Mouse (Mus musculus) R1 (cell line): Measurements from ENCODE around the gene Xrra1.
"Not testable (repeated sequence)": the region's sequence is repeated elsewhere in the genome, so short reads cannot be mapped to it uniquely, and the experiment has no call there.

Experiments used
- DNase-seq: peaks from one replicate; pipeline ENCODE4 v3.0.0-alpha.2; 2018; ENCODE audit warnings: low read depth, low spot score

Xrra1 gene

DNA sequence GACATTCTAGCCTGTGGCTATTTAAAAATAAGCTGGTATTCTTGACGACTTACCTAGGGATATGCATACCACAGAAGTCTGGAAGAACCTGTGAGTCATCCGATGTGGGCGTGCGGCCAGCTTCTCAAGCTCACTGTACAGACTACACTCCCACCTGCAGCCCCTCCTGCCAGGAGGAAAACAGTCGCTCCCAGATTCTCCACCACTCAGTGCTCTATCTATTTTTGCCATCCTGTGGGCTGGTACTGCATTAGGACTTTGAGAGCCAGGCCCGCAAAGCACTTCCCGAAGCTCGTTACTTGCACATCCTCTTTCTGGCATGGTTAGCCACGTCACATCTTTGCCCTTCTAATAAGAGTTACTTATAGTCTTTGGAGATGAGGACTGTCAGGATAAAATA lies 88.4 kb downstream of the Xrra1 start:
- no peak for DNase-seq

DNA sequence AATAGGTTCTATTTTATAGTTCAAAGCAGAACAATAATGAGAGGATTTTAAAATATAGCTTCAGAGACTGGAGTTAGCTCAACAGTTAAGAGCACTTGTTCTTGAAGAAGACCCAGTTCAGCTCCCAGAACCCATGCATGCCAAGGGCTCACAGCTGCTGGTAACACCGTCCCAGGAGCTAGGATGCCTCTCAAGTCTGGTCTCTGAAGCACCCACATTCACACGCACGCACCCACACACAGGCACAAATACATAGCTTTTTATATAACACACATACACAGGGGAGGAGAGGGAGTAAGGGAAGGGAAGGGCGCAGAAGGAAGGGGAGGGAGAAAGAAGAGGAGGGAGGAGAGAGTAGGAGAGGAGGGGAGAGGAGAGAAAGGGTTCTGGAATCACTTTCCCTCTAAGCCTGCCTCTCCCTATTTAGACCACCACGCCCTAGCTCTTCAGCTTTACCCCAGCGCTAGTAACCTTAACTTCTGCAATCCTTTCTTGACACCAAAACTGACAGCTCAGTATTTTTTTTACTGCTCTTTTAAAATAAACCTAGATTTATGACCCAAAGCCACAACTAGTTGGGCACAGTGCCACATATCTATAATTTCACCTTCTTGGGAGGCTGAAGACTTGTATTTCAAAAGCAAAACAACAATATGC lies 94.7 kb downstream of the Xrra1 start:
- no peak for DNase-seq

GRCm38 (mm10) chr7:99954212-99954611 lies 95.3 kb downstream of the Xrra1 start:
- DNase-seq, result no peak

DNA sequence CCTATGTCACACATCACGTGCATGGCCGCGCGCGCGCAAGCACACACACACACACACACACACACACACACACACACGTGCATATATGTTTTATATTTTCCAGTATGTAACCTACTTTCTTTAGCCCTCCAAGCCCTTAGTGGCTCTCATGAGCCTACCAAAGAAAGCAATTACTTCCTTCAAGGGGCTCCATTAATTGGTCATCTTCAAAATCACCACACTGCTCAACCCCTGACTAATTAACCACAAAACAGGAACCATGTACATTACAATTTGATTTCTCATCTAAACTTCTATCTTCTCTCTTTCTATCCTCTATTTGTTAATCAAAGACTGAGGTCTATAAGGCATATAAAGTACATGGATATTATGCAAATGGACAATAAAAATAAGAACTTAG lies 97.2 kb downstream of the Xrra1 start:
- DNase-seq, result no peak

- no peak for DNase-seq
Observed at GRCm38 (mm10) chr7:99957226-99957965, 98.5 kb downstream of the Xrra1 start.

DNA sequence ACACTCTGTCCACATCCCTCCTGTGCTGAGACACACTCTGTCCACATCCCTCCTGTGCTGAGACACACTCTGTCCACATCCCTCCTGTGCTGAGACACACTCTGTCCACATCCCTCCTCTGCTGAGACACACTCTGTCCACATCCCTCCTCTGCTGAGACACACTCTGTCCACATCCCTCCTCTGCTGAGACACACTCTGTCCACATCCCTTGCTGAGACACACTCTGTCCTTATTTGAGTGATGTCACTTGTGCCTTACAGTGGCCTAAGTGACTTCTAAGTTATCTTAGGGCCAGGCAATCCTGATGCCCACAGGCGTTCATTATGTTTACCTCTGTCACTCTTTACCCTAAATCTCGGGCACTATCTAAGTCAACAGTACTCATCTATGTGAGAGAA lies 101.7 kb downstream of the Xrra1 start:
- DNase-seq, result not testable (repeated sequence)

DNA sequence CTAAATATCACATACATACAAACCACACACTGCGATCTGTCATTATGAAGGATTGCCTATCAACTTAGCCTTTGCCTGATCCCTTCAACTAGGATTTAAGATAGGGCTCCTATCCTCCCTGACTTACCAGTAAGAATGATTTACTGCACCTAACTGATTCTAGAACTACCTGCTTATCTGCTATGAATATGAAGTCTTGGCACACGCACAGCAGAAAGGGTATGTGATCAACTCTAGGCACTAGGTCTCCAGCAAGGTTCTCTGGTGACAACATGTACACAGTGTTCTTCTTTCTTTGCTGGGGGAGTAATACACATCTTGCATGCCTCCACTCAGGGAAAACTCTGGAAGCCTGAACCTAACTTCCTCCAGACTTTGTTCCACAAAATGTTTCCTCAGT lies 102.6 kb downstream of the Xrra1 start:
- DNase-seq, result no peak

DNA sequence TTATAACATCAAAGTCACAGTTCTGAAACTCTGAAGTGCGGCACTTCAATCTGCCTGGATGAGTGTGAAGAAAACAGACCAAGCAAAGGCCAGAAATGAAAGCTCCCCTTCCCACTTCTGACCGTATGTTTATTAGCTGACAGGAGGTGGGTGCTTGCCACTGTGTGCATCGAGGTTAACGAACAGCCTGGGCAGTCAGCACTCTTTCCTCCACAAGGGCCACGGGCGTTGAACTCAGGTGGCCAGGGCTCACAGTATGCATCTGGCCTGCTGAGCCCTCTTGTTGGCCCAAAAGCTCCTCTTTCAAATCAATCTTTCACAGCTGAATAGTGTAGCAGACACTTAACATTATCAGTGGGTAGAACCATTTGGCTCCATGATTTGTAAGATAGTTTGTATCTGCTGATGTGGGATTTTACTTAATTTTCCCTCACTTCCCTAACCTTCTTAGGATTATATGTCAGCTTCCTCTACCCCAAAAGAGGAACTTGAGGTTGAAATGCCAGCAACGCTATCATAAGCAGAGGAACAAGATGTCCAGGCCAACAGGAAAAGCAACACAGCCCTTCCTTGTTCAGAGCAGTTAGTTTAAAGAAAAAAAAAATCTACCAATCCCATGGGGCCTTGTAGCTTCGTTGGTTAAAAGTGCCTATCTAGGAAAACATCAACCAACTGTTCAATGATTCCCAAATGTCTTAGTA lies 103.8 kb downstream of the Xrra1 start:
- no peak for DNase-seq

DNA sequence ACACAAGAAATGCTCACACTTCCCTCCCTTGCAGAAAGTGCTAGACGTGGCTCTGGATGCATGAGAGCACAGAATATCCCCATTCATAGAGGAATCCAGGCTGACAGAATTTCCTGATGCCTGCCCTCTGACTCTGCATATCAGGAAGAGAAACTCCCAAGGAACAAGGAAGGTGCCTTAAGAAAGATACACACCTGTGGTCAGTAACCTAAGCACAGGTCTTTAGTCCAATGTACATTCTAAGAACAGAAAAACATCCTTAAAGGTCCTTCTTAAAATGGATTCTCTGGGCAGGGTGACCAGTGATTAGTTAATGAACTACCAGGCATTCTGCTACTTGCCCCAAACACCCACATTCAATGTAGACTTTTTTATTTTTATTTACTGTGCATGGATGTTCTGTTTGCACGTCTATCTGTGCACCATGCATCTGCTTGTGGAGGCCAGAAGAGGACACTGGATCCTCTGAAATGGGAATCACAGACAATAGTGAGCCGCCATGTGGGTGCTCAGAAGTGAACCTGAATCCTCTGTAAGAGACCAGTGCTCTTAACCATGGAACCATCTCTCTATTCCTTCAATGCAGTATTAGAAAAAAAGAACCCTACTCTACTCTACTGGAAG lies 104.4 kb downstream of the Xrra1 start:
- no peak for DNase-seq

DNA sequence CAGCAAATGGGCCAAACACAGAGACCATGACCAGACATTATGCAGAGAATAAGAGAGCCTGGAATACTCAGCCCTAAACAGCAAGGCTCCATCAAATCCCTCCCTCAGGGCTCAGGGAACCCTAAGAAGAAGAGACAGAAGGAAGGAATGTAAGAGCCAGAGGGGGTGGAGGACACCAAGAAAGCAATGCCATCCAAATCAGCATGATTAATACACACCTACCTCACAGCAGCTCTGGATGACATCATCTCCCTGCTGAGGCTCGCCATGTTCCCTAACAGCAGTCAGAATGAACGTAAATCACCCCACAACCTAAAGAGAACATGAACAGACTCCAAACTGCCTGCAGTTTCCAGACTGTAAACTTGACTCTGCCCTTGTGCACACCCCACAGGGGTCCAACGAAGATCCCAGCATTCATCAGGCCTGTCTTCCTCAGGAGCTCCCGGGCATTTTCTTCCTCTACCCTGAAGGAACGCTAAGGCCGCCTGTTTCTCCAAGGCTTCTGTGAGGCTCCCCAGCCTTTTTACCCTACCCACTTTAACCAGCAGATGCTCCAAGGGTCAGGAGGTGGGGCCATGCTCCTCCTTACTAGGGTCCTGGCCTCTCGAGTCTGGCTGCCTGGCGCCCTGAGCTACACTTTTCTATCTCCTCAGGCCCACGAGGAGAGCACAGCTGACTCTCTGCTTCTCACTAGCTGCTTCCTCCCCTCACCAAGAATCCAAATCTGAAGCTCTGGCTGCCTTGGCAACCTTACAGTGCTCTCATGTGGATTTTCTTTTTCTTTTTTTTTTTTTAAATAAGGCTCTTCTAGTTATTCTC lies 106.3 kb downstream of the Xrra1 start:
- peak; percentile 34 for DNase-seq

DNA sequence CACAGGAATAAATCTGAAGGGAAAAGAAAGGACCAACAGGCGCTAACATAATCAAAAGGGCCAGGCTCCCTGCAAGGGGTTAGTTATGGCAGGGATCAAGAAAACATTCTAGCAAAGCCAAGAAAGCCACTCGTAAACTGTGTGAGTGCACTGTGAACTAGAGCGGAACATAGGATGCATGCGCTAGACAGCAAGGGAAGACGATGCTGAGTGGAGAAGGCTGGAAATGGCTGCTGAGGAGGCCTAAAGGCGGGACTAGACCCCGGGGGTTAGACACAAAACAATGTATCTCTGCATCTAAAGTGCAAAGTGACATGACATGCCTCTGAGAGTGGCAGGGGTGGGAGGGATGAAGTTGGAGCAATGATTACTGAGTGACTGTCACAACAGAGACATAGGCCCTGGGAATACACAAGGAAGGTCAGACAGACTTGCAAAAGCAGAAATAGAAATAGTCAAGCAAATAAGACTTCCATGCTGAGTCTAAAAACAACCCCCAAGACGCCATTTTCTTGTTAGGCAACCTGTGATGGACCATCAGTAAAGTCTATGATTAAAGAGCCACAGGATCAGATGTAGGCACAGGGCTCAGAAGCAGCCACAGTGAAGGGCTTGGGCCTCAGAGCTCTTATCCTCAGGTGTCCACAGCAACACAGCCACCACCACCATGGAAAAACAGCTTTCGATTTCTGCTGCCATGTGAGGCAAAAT lies 107.2 kb downstream of the Xrra1 start:
- no peak for DNase-seq
